Mouse (Mus musculus) heart, embryonic 14.5 days (tissue): ENCODE measurements around the gene Pth1r. TPM values are rescaled to one million over a fixed set of nuclear protein-coding genes. Genes with fewer than 3 reads are reported as not detected.

Experiments
- ATAC-seq: fragments of 200-750 bp; cut with Nextera tagmentation; 2 replicates; pipeline ENCODE4 v1.8.0; 2017; ENCODE audit warnings: low read depth, moderate TSS enrichment; ENCODE audit not compliant: insufficient number of reproducible peaks, insufficient read depth, low FRiP score
- H3K27ac ChIP-seq, 2 experiments: fragments of 200-500 bp in 1 of 2; fragments of 300-500 bp in 1 of 2; sonication (generic) in 1 of 2; replicated peaks in 1 of 2; 2 replicates each; pipeline ENCODE4 v1.5.1; 2012 to 2014; ENCODE audit warnings: low read depth in 2 of 2, low read length in 2 of 2, control low read depth in 1 of 2, mild to moderate bottlenecking in 1 of 2, mixed read lengths in 1 of 2; ENCODE audit not compliant: control insufficient read depth in 1 of 2, insufficient read depth in 1 of 2
- H3K27me3 ChIP-seq: fragments of 300-500 bp; sonication (generic); 2 replicates; pipeline ENCODE4 v1.6.1; 2014; ENCODE audit warnings: mild to moderate bottlenecking, low read length, control low read depth; ENCODE audit not compliant: control insufficient read depth, insufficient read depth
- H3K36me3 ChIP-seq: fragments of 300-500 bp; sonication (generic); 2 replicates; pipeline ENCODE4 v1.6.1; 2014; ENCODE audit warnings: mild to moderate bottlenecking, control low read depth, low read length, mixed read lengths; ENCODE audit not compliant: control insufficient read depth, insufficient read depth
- H3K4me1 ChIP-seq, 2 experiments: fragments of 200-500 bp in 1 of 2; fragments of 300-500 bp in 1 of 2; sonication (generic) in 1 of 2; 2 replicates each; pipeline ENCODE4 v1.6.1; 2012 to 2014; ENCODE audit warnings: low read length in 2 of 2, control low read depth in 1 of 2, mixed read lengths in 1 of 2; ENCODE audit not compliant: control insufficient read depth in 2 of 2, insufficient read depth in 2 of 2
- H3K4me2 ChIP-seq: fragments of 300-500 bp; sonication (generic); 2 replicates; pipeline ENCODE4 v1.6.1; 2014; ENCODE audit warnings: mild to moderate bottlenecking, low read length
- H3K4me3 ChIP-seq, 2 experiments: fragments of 200-500 bp in 1 of 2; fragments of 300-500 bp in 1 of 2; sonication (generic) in 1 of 2; 2 replicates each; pipeline ENCODE4 v1.5.1; 2012 to 2014; ENCODE audit warnings: low read length in 2 of 2, mild to moderate bottlenecking in 2 of 2, control low read depth in 1 of 2, low read depth in 1 of 2, moderate library complexity in 1 of 2; ENCODE audit not compliant: control insufficient read depth in 1 of 2, insufficient read depth in 1 of 2
- H3K9ac ChIP-seq: fragments of 300-500 bp; sonication (generic); 2 replicates; pipeline ENCODE4 v1.6.1; 2014; ENCODE audit warnings: mild to moderate bottlenecking, low read length
- H3K9me3 ChIP-seq: fragments of 300-500 bp; sonication (generic); 2 replicates; pipeline ENCODE4 v1.6.1; 2016; ENCODE audit warnings: low read length, control low read depth; ENCODE audit not compliant: control insufficient read depth
- WGBS: fragments of 180-500 bp; shearing (Covaris S2); extraction: QIAGEN DNeasy Blood & Tissue Kit; methylation state at CpG from one replicate; pipeline ENCODE4 v1.1.7; 2014; 5-methylcytosine and 5-hydroxymethylcytosine counted together
- polyA plus RNA-seq: library from polyadenylated mRNA; unstranded; fragments of >200 nt; fragmentation: Nextera tagmentation; extraction: Ambion mirVana; gene quantifications from 2 replicates; pipeline ENCODE4 v1.2.1, GENCODE M21; 2014

Gene Pth1r
- polyA plus RNA-seq, 1 experiment from 2014 or later: 22.2 TPM

DNA sequence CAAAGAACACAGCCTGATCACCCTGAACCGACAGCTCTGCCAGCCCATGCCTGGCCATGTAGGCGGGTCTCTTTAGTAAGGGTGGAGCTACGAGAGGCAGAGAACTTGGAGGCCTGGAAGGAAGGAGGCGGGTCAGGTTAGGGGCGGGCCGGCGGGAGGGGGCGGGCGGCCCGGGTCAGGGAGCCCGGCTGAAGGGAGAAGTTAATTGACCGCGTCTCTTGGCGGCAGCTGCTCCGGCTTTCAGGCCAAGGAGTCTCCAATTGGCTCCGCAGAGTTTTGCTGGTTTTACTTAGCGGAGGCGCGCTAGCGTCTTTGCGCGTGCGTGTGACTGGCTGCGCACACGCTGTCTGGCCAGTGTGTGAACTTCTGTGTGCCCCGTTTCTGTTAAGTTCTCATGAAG lies 14.3 kb downstream of the Pth1r start:
- Histone ChIP-seq H3K27ac (peak overlapping the region; percentile 9 to 35; a peak in 2 of 4 replicates), H3K4me2 (peak overlapping the region; percentile 73), H3K27me3 (0 out of 2 replicates have a peak, but pooled peaks cover 2% of the 10 kb centered on the region), H3K4me3 (peak overlapping the region; percentile 35 to 52), H3K4me1 (peaks cover 19 to 48% of the 10 kb centered on the region in 2 experiments), H3K36me3 (peaks cover 14% of the 10 kb centered on the region; the same call in 1 of the 2 replicates), H3K9me3 (no peaks in the 10 kb centered on the region), H3K9ac (peak overlapping the region; percentile 65)
- WGBS: under 1% methylated on average over 26 of the region's 26 CpGs
- peak; percentile 83 for ATAC-seq

DNA sequence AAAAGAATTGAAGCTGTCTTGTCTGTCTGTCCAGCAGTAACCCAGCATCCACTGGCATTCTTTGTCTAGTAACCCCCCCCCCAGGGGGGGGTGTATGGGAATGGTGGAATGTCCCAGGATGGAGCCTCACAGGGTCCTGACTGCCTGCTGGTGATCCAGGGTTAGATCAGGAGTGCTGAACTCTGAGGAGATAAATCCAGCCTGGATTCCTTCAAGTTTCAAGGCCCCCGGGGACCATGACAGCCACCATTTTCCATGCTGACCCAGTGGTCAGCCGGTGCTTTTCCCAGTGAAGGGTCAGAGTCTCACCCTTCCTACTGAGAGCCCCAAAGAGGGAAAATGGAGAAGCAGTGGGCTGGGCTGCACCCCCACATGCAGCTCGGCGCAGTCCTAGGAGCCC lies 15.1 kb downstream of the Pth1r start:
- no peak for ATAC-seq
- WGBS: 47% methylated on average over 4 of the region's 4 CpGs
- Histone ChIP-seq H3K27me3 (peaks cover 8% of the 10 kb centered on the region; the same call in 1 of the 2 replicates), H3K27ac (no peak overlapping the region), H3K36me3 (peaks cover 20% of the 10 kb centered on the region), H3K4me1 (peaks cover 19 to 45% of the 10 kb centered on the region in 2 experiments), H3K9ac (peak overlapping the region; percentile 30; the same call in 1 of the 2 replicates), H3K4me2 (peak overlapping the region; percentile 73; the same call in 1 of the 2 replicates), H3K4me3 (no peak overlapping the region), H3K9me3 (no peaks in the 10 kb centered on the region)

DNA sequence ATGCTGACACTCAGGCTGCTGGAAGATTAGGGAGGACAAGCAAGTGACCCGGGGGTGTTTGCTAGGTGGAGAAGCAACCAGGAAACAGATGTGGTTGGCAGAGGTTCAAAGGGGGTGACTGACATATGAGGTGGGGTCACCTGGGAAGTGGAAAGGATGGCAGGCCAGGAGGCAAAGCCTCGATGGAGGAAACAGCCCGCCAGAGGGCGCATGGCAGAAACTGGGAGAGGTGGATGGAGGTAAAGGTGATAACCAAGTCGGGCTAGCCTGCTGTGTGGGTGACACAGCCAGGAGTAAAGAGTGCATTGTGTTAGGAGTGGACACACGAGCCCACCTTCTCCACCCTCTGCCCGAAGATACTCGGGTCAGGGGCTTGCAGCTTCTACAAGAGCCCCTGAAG lies 17.1 kb downstream of the Pth1r start:
- H3K9ac ChIP-seq: no peak overlapping the region
- 25% methylated on average over 8 of the region's 8 CpGs for WGBS
- peaks cover 33% of the 10 kb centered on the region for H3K36me3 ChIP-seq
- ATAC-seq: no peak
- H3K4me2 ChIP-seq: no peak overlapping the region
- H3K4me1 ChIP-seq: peaks cover 24 to 49% of the 10 kb centered on the region in 2 experiments
- no peak overlapping the region for H3K27ac ChIP-seq
- H3K9me3 ChIP-seq: no peaks in the 10 kb centered on the region
- no peak overlapping the region for H3K4me3 ChIP-seq
- H3K27me3 ChIP-seq: peaks cover 8% of the 10 kb centered on the region; the same call in 1 of the 2 replicates

DNA sequence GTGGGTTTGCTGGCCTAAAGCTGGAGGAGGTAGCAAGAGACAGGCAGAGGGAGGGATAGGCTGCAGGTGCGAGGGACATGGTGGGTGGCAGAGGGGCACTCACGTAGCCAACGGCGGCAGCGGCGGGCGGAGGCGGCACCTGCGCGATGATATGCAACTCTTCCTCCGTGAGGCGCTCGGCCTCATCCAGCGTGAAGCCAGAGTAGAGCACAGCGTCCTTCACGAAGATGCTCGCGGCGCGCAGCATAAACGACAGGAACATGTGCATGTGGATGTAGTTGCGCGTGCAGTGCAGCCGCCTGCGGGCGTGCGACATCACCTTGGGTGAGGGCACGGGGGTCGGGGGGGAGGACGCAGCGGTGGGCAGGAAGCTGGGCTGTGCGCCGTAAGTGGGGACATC lies 20.1 kb downstream of the Pth1r start:
- Histone ChIP-seq H3K9ac (no peak overlapping the region), H3K27ac (no peak overlapping the region), H3K4me3 (no peak overlapping the region), H3K4me1 (peaks cover 8 to 28% of the 10 kb centered on the region in 2 experiments; a peak in 3 of 4 replicates), H3K9me3 (no peaks in the 10 kb centered on the region), H3K4me2 (no peak overlapping the region), H3K27me3 (peaks cover 8% of the 10 kb centered on the region; the same call in 1 of the 2 replicates), H3K36me3 (peaks cover 59% of the 10 kb centered on the region)
- ATAC-seq: no peak
- 58% methylated on average over 33 of the region's 33 CpGs for WGBS

DNA sequence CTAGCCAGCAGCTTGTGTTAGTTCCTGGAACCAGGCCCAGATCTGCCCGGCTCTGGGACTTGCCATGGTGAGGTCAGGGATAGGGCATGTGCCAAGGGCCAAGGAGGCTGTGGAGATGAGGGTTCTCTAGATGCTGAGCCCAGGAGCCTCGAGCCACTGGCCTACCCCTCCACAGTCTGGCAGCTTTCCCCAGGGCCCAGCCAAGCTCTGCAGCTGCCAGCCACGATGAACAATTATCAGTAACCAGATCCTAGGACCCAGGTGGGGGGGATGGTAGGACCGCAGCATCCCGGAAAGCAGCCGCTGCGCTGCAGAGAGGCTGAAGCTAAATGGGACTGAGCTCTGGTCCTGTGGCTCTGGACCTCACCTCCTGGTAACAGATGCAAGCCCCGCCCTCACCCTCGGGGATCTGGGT lies 21.2 kb downstream of the Pth1r start:
- Histone ChIP-seq H3K4me3 (no peak overlapping the region), H3K4me2 (no peak overlapping the region), H3K27me3 (peaks cover 8% of the 10 kb centered on the region; the same call in 1 of the 2 replicates), H3K4me1 (peaks cover 8 to 18% of the 10 kb centered on the region in 2 experiments; a peak in 3 of 4 replicates), H3K27ac (no peak overlapping the region), H3K9me3 (no peaks in the 10 kb centered on the region), H3K36me3 (peaks cover 68% of the 10 kb centered on the region), H3K9ac (peak overlapping the region; percentile 38; the same call in 1 of the 2 replicates)
- 28% methylated on average over 9 of the region's 9 CpGs for WGBS
- ATAC-seq: no peak

DNA sequence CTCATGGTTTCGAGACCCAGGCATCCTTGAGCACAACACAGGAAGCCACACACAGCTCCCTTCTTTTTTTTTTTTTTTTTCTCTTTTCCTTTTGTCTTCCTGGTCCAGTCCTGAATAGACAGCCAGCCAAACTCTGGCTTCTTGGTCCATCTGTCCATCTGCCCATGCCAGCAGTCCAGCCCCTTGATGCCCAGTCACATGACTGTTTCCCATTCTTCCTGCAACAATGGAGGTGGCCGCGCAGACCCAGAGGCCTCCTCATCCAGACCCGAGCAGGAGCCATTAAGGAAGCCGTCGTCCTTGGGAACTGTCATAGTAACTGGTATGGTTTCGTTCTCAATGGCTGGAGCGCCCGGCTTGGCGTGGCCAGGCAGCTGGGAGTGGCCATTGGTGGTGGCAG lies 24.9 kb downstream of the Pth1r start:
- Histone ChIP-seq H3K36me3 (peaks cover 50% of the 10 kb centered on the region), H3K4me3 (no peak overlapping the region), H3K9me3 (no peaks in the 10 kb centered on the region), H3K27me3 (0 out of 2 replicates have a peak, but pooled peaks cover under 1% of the 10 kb centered on the region), H3K4me2 (no peak overlapping the region), H3K9ac (no peak overlapping the region), H3K27ac (no peak overlapping the region), H3K4me1 (peaks cover 8 to 16% of the 10 kb centered on the region in 2 experiments; a peak in 3 of 4 replicates)
- WGBS: 87% methylated on average over 10 of the region's 10 CpGs
- no peak for ATAC-seq

DNA sequence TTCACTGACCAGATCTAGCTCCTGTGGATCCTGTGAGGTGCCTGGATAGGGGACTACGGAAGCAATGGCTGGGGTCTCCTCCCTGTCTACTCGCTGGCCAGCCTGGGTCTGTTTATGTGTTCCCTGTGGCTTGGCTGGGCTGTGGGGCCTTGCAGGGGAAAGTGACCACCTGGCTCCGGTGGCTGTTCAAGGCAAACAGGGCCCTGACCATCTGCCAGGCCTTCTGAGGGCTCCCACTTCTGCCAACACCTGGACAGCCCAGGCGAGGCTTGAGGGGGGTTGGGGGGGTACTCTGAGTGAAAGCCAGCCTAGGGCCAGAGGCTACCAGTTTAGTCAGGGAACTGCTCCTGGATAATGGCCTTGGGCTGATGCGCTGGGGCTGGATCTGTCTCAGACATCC lies 27.0 kb downstream of the Pth1r start:
- peaks cover 41% of the 10 kb centered on the region for H3K36me3 ChIP-seq
- peaks cover 0 to 4% of the 10 kb centered on the region in 2 experiments; a peak in 2 of 4 replicates for H3K4me1 ChIP-seq
- ATAC-seq: no peak
- 71% methylated on average over 5 of the region's 5 CpGs for WGBS
- no peak overlapping the region for H3K27ac ChIP-seq
- H3K4me2 ChIP-seq: no peak overlapping the region
- peak overlapping the region; percentile 38; the same call in 1 of the 2 replicates for H3K9ac ChIP-seq
- H3K4me3 ChIP-seq: no peak overlapping the region
- H3K9me3 ChIP-seq: no peaks in the 10 kb centered on the region
- no peaks in the 10 kb centered on the region for H3K27me3 ChIP-seq

DNA sequence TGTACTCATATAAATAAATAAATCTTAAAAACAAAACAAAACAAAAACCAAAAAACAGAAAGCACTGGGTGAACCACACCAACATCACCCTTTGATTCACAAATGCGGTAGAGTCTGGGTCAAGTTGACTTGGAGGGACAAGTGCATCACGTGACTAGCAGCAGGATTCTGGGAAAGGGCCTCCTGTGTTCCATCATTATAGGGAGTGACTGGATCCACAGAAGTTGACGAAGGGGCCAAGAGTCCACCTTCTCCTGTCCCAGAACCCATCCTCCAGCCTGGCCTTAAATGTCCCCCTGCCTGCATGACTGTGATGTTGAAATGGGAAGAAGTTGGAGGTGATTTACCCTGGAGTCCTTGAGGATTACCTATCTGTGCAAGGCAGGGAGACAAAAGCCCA lies 28.1 kb downstream of the Pth1r start:
- Histone ChIP-seq H3K9ac (no peak overlapping the region), H3K9me3 (no peaks in the 10 kb centered on the region), H3K27ac (no peak overlapping the region), H3K4me3 (no peak overlapping the region), H3K4me2 (no peak overlapping the region), H3K36me3 (peaks cover 35% of the 10 kb centered on the region), H3K4me1 (peaks cover 0 to 4% of the 10 kb centered on the region in 2 experiments; a peak in 2 of 4 replicates), H3K27me3 (no peaks in the 10 kb centered on the region)
- ATAC-seq: no peak
- WGBS: 66% methylated on average over 3 of the region's 3 CpGs
